Mouse (Mus musculus): ENCODE measurements at regions not wholly inside any gene's neighbourhood (a gene's known extent, or its start where the extent isn't known, plus 50 kb on each side); places are given as distances from the start of the nearest gene placed in this dataset.
A peak's percentile ranks its signal among the peaks of the same experiment; 100 is the strongest.

DNA sequence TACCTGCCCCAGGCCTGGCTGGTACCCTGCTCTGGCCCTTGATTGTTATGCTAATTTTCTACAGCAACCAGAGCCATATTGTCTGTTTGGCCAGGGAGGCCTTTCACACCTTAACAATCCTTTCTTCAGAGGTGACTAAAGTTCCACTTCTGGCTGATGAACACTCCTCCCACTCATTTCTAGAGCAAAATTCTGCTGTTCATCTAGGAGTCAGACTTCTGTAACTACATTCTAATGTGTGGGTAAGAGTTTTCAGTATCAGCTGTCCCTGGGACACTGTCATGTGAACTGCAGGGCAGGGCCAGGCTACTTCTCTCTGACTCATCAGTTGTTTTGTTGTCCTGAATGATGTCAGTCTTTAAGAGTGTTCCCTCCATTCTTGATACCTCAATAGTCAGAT lies 112.2 kb upstream of the Kif2a start:
- Histone ChIP-seq H3K27ac (replicated peaks) (no peak overlapping the region), H3K36me3 (replicated peaks) (no peaks in the 10 kb centered on the region)
- DNase-seq (ENCODE audit: low spot score), result no peak

GRCm38 (mm10) chr13:107126636-107127035 lies 104.7 kb upstream of the Kif2a start:
- Histone ChIP-seq H3K4me3 (no peak overlapping the region), H3K4me1 (no peaks in the 10 kb centered on the region), H3K27ac (replicated peaks) (no peak overlapping the region), H3K9me3 (no peaks in the 10 kb centered on the region), H3K27me3 (replicated peaks; ENCODE audit: low read depth, poor library complexity, severe bottlenecking) (no peaks in the 10 kb centered on the region), H3K36me3 (replicated peaks) (no peaks in the 10 kb centered on the region)
- WGBS, result 90% methylated on average over 7 of the region's 7 CpGs
- no peak for DNase-seq (ENCODE audit: low spot score)

More for the DNA sequence above, 112.2 kb upstream of the Kif2a start:
- Histone ChIP-seq H3K4me3 (no peak overlapping the region), H3K9me3 (no peaks in the 10 kb centered on the region), H3K27me3 (replicated peaks; ENCODE audit: low read depth, poor library complexity, severe bottlenecking) (no peaks in the 10 kb centered on the region), H3K4me1 (no peaks in the 10 kb centered on the region)

DNA sequence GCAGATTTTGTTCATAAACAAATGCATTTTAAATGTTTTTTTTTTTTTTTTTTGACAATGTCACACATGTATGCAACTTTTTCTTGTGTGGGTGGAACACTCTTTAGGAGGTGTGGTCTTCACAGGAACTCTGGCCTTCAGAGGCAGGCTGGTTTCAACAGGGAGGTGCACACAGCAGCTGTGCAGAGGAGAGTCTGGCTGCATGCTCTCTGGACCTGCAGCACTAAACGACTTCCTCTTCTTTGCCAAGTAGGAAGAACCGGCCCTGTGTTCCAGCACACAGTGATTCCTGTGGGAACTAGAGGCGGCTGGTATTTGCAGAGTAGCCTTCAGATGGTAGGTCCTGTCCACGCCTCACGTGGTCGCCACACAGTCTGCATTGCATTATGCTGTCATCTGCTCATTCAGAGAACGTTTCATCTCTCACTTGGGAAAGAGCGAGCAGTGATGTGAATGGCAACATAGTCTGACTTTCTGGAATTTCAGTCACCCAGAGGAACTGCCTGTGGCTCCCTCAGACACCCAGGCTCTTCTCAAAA lies 102.3 kb upstream of the Kif2a start:
- H3K27ac ChIP-seq (replicated peaks), result no peak overlapping the region
- peak; percentile 9 for DNase-seq (ENCODE audit: low spot score)
- WGBS, result 71% methylated on average over 8 of the region's 8 CpGs
- no peaks in the 10 kb centered on the region for H3K27me3 ChIP-seq (replicated peaks; ENCODE audit: low read depth, poor library complexity, severe bottlenecking)
- no peaks in the 10 kb centered on the region for H3K36me3 ChIP-seq (replicated peaks)
- H3K4me1 ChIP-seq, result no peaks in the 10 kb centered on the region
- no peak overlapping the region for H3K4me3 ChIP-seq
- H3K9me3 ChIP-seq, result no peaks in the 10 kb centered on the region

DNA sequence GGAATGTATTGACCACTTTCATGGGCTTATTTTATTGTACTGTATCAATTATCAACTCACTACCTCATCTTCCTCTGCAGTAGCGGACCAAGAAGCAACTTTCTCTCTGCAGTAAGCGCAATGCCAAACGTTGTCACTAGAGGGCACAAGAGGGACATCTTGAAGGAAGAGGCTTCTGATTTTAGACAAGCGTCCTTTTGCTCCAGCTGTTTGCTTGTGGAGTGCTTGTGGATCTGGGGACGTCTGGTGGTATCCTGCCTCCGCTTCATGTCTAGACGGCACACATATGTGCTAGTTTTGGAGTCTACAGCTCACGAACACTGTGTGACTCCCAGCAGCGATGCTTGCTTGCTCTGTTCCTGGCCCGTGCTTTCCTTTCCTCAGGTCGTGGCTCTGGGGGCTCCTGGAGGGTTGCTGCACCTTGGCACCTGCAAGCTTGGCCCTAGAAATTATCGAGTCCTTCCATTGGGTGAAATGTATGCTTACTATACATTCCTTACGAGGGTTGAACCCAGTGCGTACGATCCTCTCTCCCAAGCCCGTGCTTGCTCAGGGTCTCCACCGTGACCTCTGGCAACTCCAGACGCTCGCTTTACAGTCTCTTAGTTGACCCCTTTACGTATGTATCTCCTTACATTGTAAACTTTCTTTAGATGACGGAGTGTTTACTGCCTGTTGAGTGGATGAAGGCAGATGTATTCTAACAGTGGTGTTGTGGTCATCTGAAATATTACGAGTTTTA lies 92.2 kb upstream of the Kif2a start:
- H3K4me3 ChIP-seq, result no peak overlapping the region
- WGBS, result 66% methylated on average over 22 of the region's 22 CpGs

GRCm38 (mm10) chr13:107108045-107108444 lies 86.1 kb upstream of the Kif2a start:
- H3K36me3 ChIP-seq (replicated peaks), result no peaks in the 10 kb centered on the region
- H3K4me1 ChIP-seq, result no peaks in the 10 kb centered on the region
- H3K27me3 ChIP-seq (replicated peaks; ENCODE audit: low read depth, poor library complexity, severe bottlenecking), result no peaks in the 10 kb centered on the region
- no peak overlapping the region for H3K27ac ChIP-seq (replicated peaks)
- H3K4me3 ChIP-seq, result no peak overlapping the region
- 92% methylated on average over 5 of the region's 5 CpGs for WGBS
- DNase-seq (ENCODE audit: low spot score), result no peak
- H3K9me3 ChIP-seq, result no peaks in the 10 kb centered on the region

More for the DNA sequence above, 92.2 kb upstream of the Kif2a start:
- H3K27me3 ChIP-seq (replicated peaks; ENCODE audit: low read depth, poor library complexity, severe bottlenecking), result no peaks in the 10 kb centered on the region
- peak; percentile 81 for DNase-seq (ENCODE audit: low spot score)
- no peak overlapping the region for H3K27ac ChIP-seq (replicated peaks)
- H3K9me3 ChIP-seq, result no peaks in the 10 kb centered on the region
- no peaks in the 10 kb centered on the region for H3K36me3 ChIP-seq (replicated peaks)
- no peaks in the 10 kb centered on the region for H3K4me1 ChIP-seq

DNA sequence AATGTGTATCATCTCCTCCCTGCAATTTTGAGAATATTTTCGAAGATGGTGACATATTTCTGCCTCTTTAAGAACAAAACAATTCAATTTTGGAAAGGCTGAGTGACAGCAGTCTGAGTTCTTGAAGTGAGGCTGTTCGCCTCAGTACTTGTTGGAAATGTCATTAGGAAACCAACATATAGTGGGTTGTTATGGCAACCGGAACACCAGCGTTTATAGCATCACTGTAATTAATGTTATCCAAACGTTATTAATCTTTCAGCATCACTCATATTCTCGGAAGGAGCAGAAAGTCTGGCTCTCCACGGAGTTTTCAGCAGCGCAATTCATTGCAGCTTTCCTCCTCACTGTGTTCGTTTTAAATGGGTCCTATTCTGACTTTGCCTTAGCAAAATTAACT lies 85.6 kb upstream of the Kif2a start:
- H3K4me1 ChIP-seq, result no peaks in the 10 kb centered on the region
- no peaks in the 10 kb centered on the region for H3K27me3 ChIP-seq (replicated peaks; ENCODE audit: low read depth, poor library complexity, severe bottlenecking)
- H3K9me3 ChIP-seq, result no peaks in the 10 kb centered on the region
- H3K36me3 ChIP-seq (replicated peaks), result no peaks in the 10 kb centered on the region
- no peak overlapping the region for H3K4me3 ChIP-seq
- no peak overlapping the region for H3K27ac ChIP-seq (replicated peaks)
- DNase-seq (ENCODE audit: low spot score), result no peak
- WGBS, result 75% methylated on average over 9 of the region's 9 CpGs

- H3K4me3 ChIP-seq, result no peak overlapping the region
- no peaks in the 10 kb centered on the region for H3K36me3 ChIP-seq (replicated peaks)
- H3K27ac ChIP-seq (replicated peaks), result no peak overlapping the region
- no peaks in the 10 kb centered on the region for H3K27me3 ChIP-seq (replicated peaks; ENCODE audit: low read depth, poor library complexity, severe bottlenecking)
- 65% methylated on average over 1 of the region's 1 CpGs for WGBS
- DNase-seq (ENCODE audit: low spot score), result no peak
- no peaks in the 10 kb centered on the region for H3K9me3 ChIP-seq
- H3K4me1 ChIP-seq, result no peaks in the 10 kb centered on the region
These were observed 83.6 kb upstream of the Kif2a start for GRCm38 (mm10) chr13:107105510-107105909.

- no peaks in the 10 kb centered on the region for H3K4me1 ChIP-seq
- H3K36me3 ChIP-seq (replicated peaks), result no peaks in the 10 kb centered on the region
- H3K27me3 ChIP-seq (replicated peaks; ENCODE audit: low read depth, poor library complexity, severe bottlenecking), result no peaks in the 10 kb centered on the region
- H3K27ac ChIP-seq (replicated peaks), result no peak overlapping the region
- H3K4me3 ChIP-seq, result no peak overlapping the region
- DNase-seq (ENCODE audit: low spot score), result peak; percentile 84
- H3K9me3 ChIP-seq, result no peaks in the 10 kb centered on the region
- 26% methylated on average over 13 of the region's 13 CpGs for WGBS
These were observed 79.7 kb upstream of the Kif2a start for GRCm38 (mm10) chr13:107101598-107101997.

DNA sequence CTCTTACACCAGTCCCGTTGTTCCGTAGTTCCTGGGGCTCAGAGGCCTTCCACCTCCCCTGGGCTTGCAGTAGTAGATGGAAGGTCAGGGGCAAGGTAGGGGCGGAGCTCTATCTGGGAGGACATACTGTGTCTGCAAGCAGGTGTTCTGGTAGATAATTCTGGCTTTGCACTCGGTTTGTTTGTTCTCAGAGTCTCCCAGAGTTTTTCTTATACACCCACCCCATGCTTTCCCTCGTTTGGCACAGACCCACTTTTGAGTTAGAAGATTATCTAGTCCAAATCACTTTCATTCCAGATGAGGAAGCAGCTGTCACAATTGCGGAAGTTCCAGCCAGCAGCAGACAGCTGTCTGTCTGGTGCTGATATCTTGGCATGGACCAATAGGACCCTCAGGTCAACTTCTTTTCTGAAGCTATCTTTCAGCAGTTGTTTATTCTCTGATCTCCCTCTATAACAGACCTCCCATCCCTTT lies 79.0 kb upstream of the Kif2a start:
- Histone ChIP-seq H3K4me3 (no peak overlapping the region), H3K4me1 (peaks cover under 1% of the 10 kb centered on the region; the same call in 1 of the 2 replicates), H3K27ac (replicated peaks) (no peak overlapping the region), H3K27me3 (replicated peaks; ENCODE audit: low read depth, poor library complexity, severe bottlenecking) (no peaks in the 10 kb centered on the region), H3K36me3 (replicated peaks) (no peaks in the 10 kb centered on the region), H3K9me3 (no peaks in the 10 kb centered on the region)
- DNase-seq (ENCODE audit: low spot score), result peak; percentile 12
- 73% methylated on average over 6 of the region's 6 CpGs for WGBS

DNA sequence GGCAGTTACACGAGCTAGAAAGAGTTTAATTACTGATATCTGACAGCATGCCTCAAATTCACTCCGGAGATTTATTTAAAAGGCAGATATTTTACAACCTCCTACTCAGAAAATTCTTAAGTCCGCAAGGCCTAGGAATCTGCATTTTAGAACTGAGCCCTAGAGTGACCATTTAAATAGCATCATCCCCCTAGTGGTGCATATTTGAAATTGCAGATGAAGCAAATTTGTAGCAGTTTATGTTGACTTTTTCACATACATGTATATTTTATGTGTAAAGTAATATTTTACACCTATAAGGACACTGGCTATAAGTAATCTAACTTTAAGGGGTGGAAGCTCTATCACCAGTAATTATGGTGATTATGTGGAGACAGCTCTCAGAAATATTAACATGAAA lies 78.2 kb upstream of the Kif2a start:
- WGBS, result 63% methylated on average over 3 of the region's 3 CpGs

DNA sequence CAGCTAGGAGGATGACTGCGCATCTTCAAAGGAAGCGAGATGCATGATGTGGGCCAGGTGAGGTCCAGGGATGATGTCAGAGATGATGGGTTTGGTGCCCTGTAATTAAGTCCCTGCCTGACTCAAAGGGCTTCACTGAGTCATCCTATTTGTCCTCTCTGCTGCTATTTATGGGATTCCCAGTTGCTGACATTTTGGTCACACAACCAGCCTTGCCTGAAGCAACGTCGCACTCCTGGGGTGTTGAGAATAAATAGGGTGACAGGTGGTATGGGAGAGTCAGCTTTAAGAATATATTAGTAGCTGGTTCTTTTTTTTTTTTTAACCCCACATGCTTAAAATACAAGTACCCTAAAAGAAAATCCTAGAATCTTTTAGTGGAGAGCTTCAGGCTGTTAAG lies 75.1 kb upstream of the Kif2a start:
- Histone ChIP-seq H3K27me3 (replicated peaks; ENCODE audit: low read depth, poor library complexity, severe bottlenecking) (no peaks in the 10 kb centered on the region), H3K4me3 (no peak overlapping the region), H3K27ac (replicated peaks) (no peak overlapping the region), H3K36me3 (replicated peaks) (no peaks in the 10 kb centered on the region), H3K9me3 (no peaks in the 10 kb centered on the region), H3K4me1 (peaks cover 11% of the 10 kb centered on the region)
- DNase-seq (ENCODE audit: low spot score), result no peak
- 91% methylated on average over 4 of the region's 4 CpGs for WGBS

More for the DNA sequence above, 78.2 kb upstream of the Kif2a start:
- no peak for DNase-seq (ENCODE audit: low spot score)
- Histone ChIP-seq H3K27me3 (replicated peaks; ENCODE audit: low read depth, poor library complexity, severe bottlenecking) (no peaks in the 10 kb centered on the region), H3K9me3 (no peaks in the 10 kb centered on the region), H3K4me3 (no peak overlapping the region), H3K36me3 (replicated peaks) (no peaks in the 10 kb centered on the region), H3K27ac (replicated peaks) (no peak overlapping the region), H3K4me1 (peaks cover 8% of the 10 kb centered on the region)

GRCm38 (mm10) chr13:107094976-107095716 lies 73.2 kb upstream of the Kif2a start:
- H3K9me3 ChIP-seq, result no peaks in the 10 kb centered on the region
- WGBS, result 75% methylated on average over 11 of the region's 11 CpGs
- DNase-seq (ENCODE audit: low spot score), result peak; percentile 37
- H3K27me3 ChIP-seq (replicated peaks; ENCODE audit: low read depth, poor library complexity, severe bottlenecking), result no peaks in the 10 kb centered on the region
- H3K4me3 ChIP-seq, result no peak overlapping the region
- H3K36me3 ChIP-seq (replicated peaks), result no peaks in the 10 kb centered on the region
- no peak overlapping the region for H3K27ac ChIP-seq (replicated peaks)
- H3K4me1 ChIP-seq, result peaks cover 11% of the 10 kb centered on the region

GRCm38 (mm10) chr13:107094487-107094886 lies 72.6 kb upstream of the Kif2a start:
- H3K4me1 ChIP-seq, result peaks cover 11% of the 10 kb centered on the region
- H3K9me3 ChIP-seq, result no peaks in the 10 kb centered on the region
- H3K4me3 ChIP-seq, result no peak overlapping the region
- H3K27me3 ChIP-seq (replicated peaks; ENCODE audit: low read depth, poor library complexity, severe bottlenecking), result no peaks in the 10 kb centered on the region
- H3K36me3 ChIP-seq (replicated peaks), result no peaks in the 10 kb centered on the region
- no peak overlapping the region for H3K27ac ChIP-seq (replicated peaks)
- 87% methylated on average over 11 of the region's 11 CpGs for WGBS
- DNase-seq (ENCODE audit: low spot score), result no peak
